Mouse (Mus musculus) mouse embryonic stem cell (cell line): ENCODE measurements around the gene Cpa1.

Experiments used
- in situ Hi-C, 2 experiments: fragments of 300-500 bp; cut with MboI; formaldehyde crosslinking; loops; 1 replicate in 1 of 2; 3 replicates in 1 of 2; pipeline ENCODE4 v1.14.3; 2019 to 2020; ENCODE audit warnings: low sequenced_read_pairs in 2 of 2, low pct_unique_long_range_greater_than_20kb in 1 of 2, mixed read lengths in 1 of 2; ENCODE audit not compliant: unreplicated experiment in 1 of 2

The Cpa1 gene

GRCm38 (mm10) chr6:30693350-30693991, 54.5 kb downstream of the Cpa1 start, which contains the start of gene Cep41:
TSS of gene Cep41 (minus strand) at chr6:30693749.
- in situ Hi-C loops = no loop called here

- in situ Hi-C loops = no loop called here
Observed at GRCm38 (mm10) chr6:30694209-30694608, 55.2 kb downstream of the Cpa1 start.
